Mouse (Mus musculus) embryonic stem cell, embryonic (primary cell): ENCODE measurements around the gene Dlg5.

Source experiments
- CTCF ChIA-PET, 4 experiments: fragments of 300-600 bp in 2 of 4; fragments of 350-600 bp in 2 of 4; sonication (Branson Sonifier 250); formaldehyde crosslinking; loops; one replicate each; lab custom pipeline; 2022; ENCODE audit warnings: inconsistent platforms in 2 of 4; lab: Charles Lee
- POLR2A ChIA-PET, 4 experiments: fragments of 300-600 bp in 2 of 4; fragments of 350-600 bp in 2 of 4; sonication (Branson Sonifier 250); formaldehyde crosslinking; loops; one replicate each; lab custom pipeline; 2022; ENCODE audit warnings: antibody characterized with exemption in 4 of 4, inconsistent platforms in 1 of 4; lab: Charles Lee

Dlg5 gene

DNA sequence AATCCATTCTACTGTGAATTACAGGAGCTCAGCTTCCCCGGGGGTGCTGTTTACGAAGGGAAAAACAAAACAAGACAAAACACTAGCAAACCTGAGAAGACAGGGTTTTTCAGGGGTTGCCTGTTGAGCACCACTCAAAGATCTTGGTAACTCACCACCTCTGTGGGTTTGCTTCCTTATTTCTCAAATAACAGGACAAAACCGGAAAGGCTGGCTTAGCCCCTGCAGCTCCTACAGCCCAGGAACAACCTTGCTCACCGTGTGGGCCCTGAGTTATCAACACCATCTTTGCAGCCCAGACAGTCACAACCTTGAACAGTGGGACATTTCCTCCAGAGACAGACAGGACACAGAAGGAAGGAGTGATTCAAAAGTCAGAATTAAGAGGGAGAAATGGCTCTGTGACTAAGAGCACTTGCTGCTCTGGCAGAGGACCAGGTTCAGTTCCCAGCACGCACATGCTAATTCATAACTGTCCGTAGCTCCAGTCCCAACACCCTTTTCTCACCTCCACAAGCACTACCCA, 66.2 kb downstream of the Dlg5 start:
- POLR2A ChIA-PET, result interaction anchor here in 2 of 4 experiments (0.7 to 2.0 kb wide), 9 partner anchors 8 to 89 kb away, joined by 3 to 13 read pairs (median 3); no protein-coding TSS in a partner anchor
- CTCF ChIA-PET, result interaction anchor here in 2 of 4 experiments (0.6 to 4.8 kb wide), 5 partner anchors 22 to 111 kb away, joined by 3 to 48 read pairs (median 5); no protein-coding TSS in a partner anchor

GRCm38 (mm10) chr14:24176609-24177008, 69.1 kb downstream of the Dlg5 start:
- ChIA-PET CTCF (interaction anchor here in 3 of 4 experiments (0.6 to 1.7 kb wide), 4 partner anchors 88 to 108 kb away, joined by 3 to 7 read pairs (median 3); no protein-coding TSS in a partner anchor), POLR2A (interaction anchor here in 3 of 4 experiments (1.1 to 2.9 kb wide), 12 partner anchors 9 to 78 kb away, joined by 3 to 8 read pairs (median 4); partner anchors contain the start of gene Dlg5 (in 1 of the 3))

- POLR2A ChIA-PET, result interaction anchor here in 3 of 4 experiments (0.6 to 6.1 kb wide), 16 partner anchors 9 to 81 kb away, joined by 3 to 66 read pairs (median 4); partner anchors contain the start of gene Dlg5 (in 1 of the 3)
Observed at GRCm38 (mm10) chr14:24173326-24173725, 72.4 kb downstream of the Dlg5 start.

GRCm38 (mm10) chr14:24171639-24172311, 73.9 kb downstream of the Dlg5 start:
- ChIA-PET CTCF (interaction anchor here in 2 of 4 experiments (0.7 to 1.2 kb wide), 2 partner anchors 10 to 102 kb away, joined by 3 to 4 read pairs; no protein-coding TSS in a partner anchor), POLR2A (interaction anchor here in 3 of 4 experiments (0.6 to 6.1 kb wide), 17 partner anchors 8 to 82 kb away, joined by 3 to 66 read pairs (median 5); partner anchors contain the start of gene Dlg5 (in 1 of the 3))

More at GRCm38 (mm10) chr14:24173326-24173725, 72.4 kb downstream of the Dlg5 start:
- CTCF ChIA-PET, result interaction anchor here in 3 of 4 experiments (0.8 to 1.5 kb wide), 3 partner anchors 9 kb away, joined by 4 to 5 read pairs (median 4); no protein-coding TSS in a partner anchor

GRCm38 (mm10) chr14:24166046-24166445, 79.7 kb downstream of the Dlg5 start:
- CTCF ChIA-PET, result interaction anchor here in 1 of 4 experiments (0.7 kb wide), 1 partner anchor 22 kb away, joined by 3 read pairs; no protein-coding TSS in a partner anchor
- POLR2A ChIA-PET, result interaction anchor here in 2 of 4 experiments (0.5 to 1.0 kb wide), 3 partner anchors 10 to 88 kb away, joined by 3 read pairs; no protein-coding TSS in a partner anchor

- ChIA-PET POLR2A (interaction anchor here in 2 of 4 experiments (0.6 to 1.4 kb wide), 5 partner anchors 16 to 96 kb away, joined by 3 to 5 read pairs (median 3); no protein-coding TSS in a partner anchor), CTCF (interaction anchor here in 1 of 4 experiments (0.6 to 1.4 kb wide), 2 partner anchors 17 to 31 kb away, joined by 4 to 17 read pairs; no protein-coding TSS in a partner anchor)
Observed at GRCm38 (mm10) chr14:24164721-24165367, 80.9 kb downstream of the Dlg5 start.

DNA sequence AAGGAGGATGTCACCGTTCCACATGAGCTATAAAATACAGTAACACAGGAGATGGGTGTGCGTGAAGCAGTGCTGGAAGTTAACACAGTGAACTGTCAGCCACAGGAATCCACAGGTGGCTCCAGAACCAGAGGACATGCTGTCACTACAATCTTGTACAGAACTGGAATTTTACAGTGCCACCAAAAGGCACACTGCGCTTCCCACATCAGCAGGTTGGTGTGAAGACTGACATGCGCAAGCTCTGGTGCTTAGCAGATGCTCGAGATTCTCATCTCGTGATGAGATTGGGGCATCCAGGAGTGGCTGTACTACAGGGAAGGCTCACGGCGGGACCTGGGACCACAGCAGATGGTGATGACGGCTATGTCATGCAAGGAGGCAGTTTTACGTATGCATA, 82.9 kb downstream of the Dlg5 start:
- POLR2A ChIA-PET, result interaction anchor here in 2 of 4 experiments (0.8 to 1.8 kb wide), 7 partner anchors 10 to 91 kb away, joined by 3 to 9 read pairs (median 6); no protein-coding TSS in a partner anchor
- CTCF ChIA-PET, result interaction anchor here in 1 of 4 experiments (0.6 to 1.6 kb wide), 2 partner anchors 19 to 29 kb away, joined by 3 to 5 read pairs; no protein-coding TSS in a partner anchor

DNA sequence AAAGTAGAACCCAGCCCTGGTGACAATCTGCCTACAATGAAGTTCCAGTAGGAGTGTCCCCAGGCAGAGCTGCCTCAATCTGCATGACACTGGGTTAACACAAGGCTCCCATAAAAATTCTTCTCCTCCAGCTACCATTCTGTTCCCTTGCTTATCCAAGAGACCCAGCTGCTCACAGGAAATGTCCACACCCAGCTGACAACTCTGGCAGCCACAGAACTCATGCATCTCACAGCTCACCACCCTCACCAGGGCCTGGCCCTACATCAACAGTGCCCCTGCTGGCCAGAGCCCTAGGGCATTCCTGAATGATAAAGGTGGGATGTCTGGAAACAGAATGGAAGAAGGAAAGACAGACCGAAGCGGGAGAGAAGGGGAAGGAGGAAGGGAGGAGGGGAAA, 96.8 kb downstream of the Dlg5 start:
- CTCF ChIA-PET, result interaction anchor here in 2 of 4 experiments (0.6 to 1.9 kb wide), 7 partner anchors 14 to 124 kb away, joined by 3 to 7 read pairs (median 3); no protein-coding TSS in a partner anchor
- POLR2A ChIA-PET, result interaction anchor here (0.5 to 3.5 kb wide), 39 partner anchors 8 to 342 kb away, joined by 3 to 37 read pairs (median 4); no protein-coding TSS in a partner anchor

- ChIA-PET CTCF (interaction anchor here (0.6 to 2.0 kb wide), 16 partner anchors 10 to 1653 kb away, joined by 3 to 11 read pairs (median 4); no protein-coding TSS in a partner anchor), POLR2A (interaction anchor here in 3 of 4 experiments (0.6 to 4.2 kb wide), 49 partner anchors 9 to 346 kb away, joined by 3 to 64 read pairs (median 5); partner anchors contain the start of gene Dlg5 (in 3 of the 3))
Observed at GRCm38 (mm10) chr14:24144821-24145220, 100.9 kb downstream of the Dlg5 start.

DNA sequence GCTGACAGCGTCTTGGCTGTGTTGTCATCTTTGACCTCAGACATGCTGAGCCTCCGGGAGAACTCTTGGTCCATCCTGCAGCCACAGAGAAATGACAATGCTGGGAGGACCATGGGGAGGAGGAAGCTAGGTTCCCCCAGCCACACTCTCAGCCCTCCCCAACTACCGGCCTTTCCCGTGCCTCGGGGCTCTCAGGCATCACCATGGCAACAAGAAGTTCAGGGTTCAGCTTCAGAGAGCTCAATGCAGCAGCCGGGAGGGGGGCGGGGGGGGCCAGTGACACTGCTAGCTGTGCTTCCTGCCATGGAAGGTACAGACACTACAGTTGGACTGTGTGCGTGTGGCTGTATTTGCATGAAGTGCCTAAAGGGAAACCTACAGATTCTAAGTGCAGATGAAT, 101.3 kb downstream of the Dlg5 start:
- POLR2A ChIA-PET, result interaction anchor here in 3 of 4 experiments (0.5 to 4.2 kb wide), 43 partner anchors 9 to 1451 kb away, joined by 3 to 64 read pairs (median 6); partner anchors contain the start of gene Dlg5 (in 3 of the 3)

DNA sequence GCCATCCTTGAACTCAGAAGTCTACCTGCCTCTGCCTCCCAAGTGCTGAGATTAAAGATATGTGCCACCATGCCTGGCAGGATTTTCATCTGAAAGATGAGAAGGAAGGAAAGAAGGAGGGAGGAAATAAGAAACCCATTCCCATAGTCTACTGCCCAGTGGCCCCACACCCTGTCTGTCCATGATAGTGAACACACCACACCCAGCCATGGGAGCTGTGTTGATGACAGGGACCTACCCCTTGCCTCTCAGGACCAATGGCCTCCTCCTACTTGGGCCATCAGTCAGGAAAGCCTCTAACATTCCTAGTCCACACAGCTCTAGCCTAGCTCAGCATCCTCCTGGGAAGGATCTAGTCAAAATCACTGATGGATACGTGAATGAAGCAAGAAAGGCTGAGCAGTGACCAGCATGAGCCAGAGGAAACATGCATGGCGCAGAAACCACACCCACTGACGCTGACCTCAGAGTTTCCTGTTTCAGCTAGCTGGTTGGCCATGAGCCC, 102.7 kb downstream of the Dlg5 start:
- ChIA-PET CTCF (interaction anchor here in 2 of 4 experiments (0.6 to 0.9 kb wide), 3 partner anchors 9 to 267 kb away, joined by 3 to 13 read pairs (median 4); no protein-coding TSS in a partner anchor), POLR2A (interaction anchor here in 2 of 4 experiments (0.9 to 4.0 kb wide), 7 partner anchors 8 to 110 kb away, joined by 3 to 64 read pairs (median 21); partner anchors contain the start of gene Dlg5 (in 1 of the 2))

More for the DNA sequence above, 101.3 kb downstream of the Dlg5 start:
- CTCF ChIA-PET, result interaction anchor here (0.6 to 2.0 kb wide), 13 partner anchors 10 to 1653 kb away, joined by 3 to 11 read pairs (median 4); no protein-coding TSS in a partner anchor

GRCm38 (mm10) chr14:24141727-24142126, 104.0 kb downstream of the Dlg5 start:
- ChIA-PET POLR2A (interaction anchor here in 1 of 4 experiments (1.6 kb wide), 1 partner anchor 7 kb away, joined by 5 read pairs; no protein-coding TSS in a partner anchor), CTCF (interaction anchor here in 2 of 4 experiments (0.9 to 1.6 kb wide), 3 partner anchors 10 to 17 kb away, joined by 3 to 5 read pairs (median 3); no protein-coding TSS in a partner anchor)

DNA sequence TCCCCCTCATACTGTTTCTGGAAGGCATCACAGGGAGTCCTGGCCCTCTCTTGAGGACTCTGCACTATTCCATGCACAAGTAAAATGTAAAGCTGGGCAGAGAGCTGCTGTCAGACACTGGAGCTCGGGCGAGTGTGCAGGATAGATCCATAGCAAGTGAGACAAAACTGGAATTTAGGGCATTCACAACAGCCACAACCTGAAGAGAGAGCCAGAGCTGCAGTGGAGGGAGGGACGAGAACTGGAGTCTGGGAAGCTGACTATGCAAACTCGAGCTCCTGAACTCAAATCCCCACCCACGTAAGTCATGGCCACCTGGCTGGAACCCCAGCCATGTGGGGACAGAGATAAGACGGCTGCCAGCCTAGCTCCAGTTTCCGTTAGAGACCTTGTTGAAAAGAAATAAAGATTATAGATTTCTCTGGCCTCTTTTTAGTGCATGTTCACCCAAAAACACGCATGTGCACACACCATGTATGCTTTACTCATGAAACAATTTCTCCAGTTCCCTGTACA, 105.4 kb downstream of the Dlg5 start:
- CTCF ChIA-PET, result interaction anchor here in 2 of 4 experiments (0.6 to 1.6 kb wide), 4 partner anchors 8 to 97 kb away, joined by 3 to 8 read pairs (median 4); no protein-coding TSS in a partner anchor
- POLR2A ChIA-PET, result interaction anchor here in 3 of 4 experiments (0.7 to 2.1 kb wide), 10 partner anchors 8 to 113 kb away, joined by 3 to 12 read pairs (median 6); no protein-coding TSS in a partner anchor

GRCm38 (mm10) chr14:24136908-24137307, 108.8 kb downstream of the Dlg5 start:
- CTCF ChIA-PET, result interaction anchor here in 2 of 4 experiments (1.5 to 2.2 kb wide), 2 partner anchors 12 to 137 kb away, joined by 4 to 7 read pairs; no protein-coding TSS in a partner anchor
- POLR2A ChIA-PET, result interaction anchor here in 2 of 4 experiments (0.8 to 7.0 kb wide), 9 partner anchors 8 to 117 kb away, joined by 3 to 62 read pairs (median 4); no protein-coding TSS in a partner anchor

- CTCF ChIA-PET, result interaction anchor here (0.6 to 2.0 kb wide), 12 partner anchors 10 to 139 kb away, joined by 3 to 11 read pairs (median 4); no protein-coding TSS in a partner anchor
- POLR2A ChIA-PET, result interaction anchor here (0.6 to 7.0 kb wide), 19 partner anchors 10 to 628 kb away, joined by 3 to 62 read pairs (median 4); no protein-coding TSS in a partner anchor
Observed at GRCm38 (mm10) chr14:24134623-24135290, 111.0 kb downstream of the Dlg5 start.
